Mouse (Mus musculus) forebrain, embryonic 10.5 days (tissue): ENCODE results near the gene Cand1. TPM values are rescaled to one million over a fixed set of nuclear protein-coding genes. Genes with fewer than 3 reads are reported as not detected.
A peak's percentile ranks its signal among the peaks of the same experiment; 100 is the strongest.

Source experiments
- DNase-seq: peaks from one replicate; pipeline ENCODE4 v3.0.0-alpha.2; 2017; ENCODE audit warnings: low spot score; ENCODE audit errors: extremely low spot score
- H3K27ac ChIP-seq: fragments of 300-500 bp; sonication (generic); 2 replicates; pipeline ENCODE4 v1.5.1; 2016; ENCODE audit warnings: mild to moderate bottlenecking
- H3K27me3 ChIP-seq: fragments of 300-500 bp; sonication (generic); 2 replicates; pipeline ENCODE4 v1.6.1; 2016; ENCODE audit warnings: mild to moderate bottlenecking; ENCODE audit not compliant: poor library complexity, severe bottlenecking
- H3K36me3 ChIP-seq: fragments of 300-500 bp; sonication (generic); replicated peaks from 2 replicates; pipeline ENCODE4 v1.6.1; 2016; ENCODE audit warnings: mild to moderate bottlenecking, moderate library complexity
- H3K4me1 ChIP-seq: fragments of 300-500 bp; sonication (generic); 2 replicates; pipeline ENCODE4 v1.6.1; 2016
- H3K4me3 ChIP-seq: fragments of 300-500 bp; sonication (generic); 2 replicates; pipeline ENCODE4 v1.5.1; 2016; ENCODE audit warnings: mild to moderate bottlenecking, moderate library complexity
- H3K9me3 ChIP-seq: fragments of 300-500 bp; sonication (generic); 2 replicates; pipeline ENCODE4 v1.6.1; 2016; ENCODE audit warnings: mild to moderate bottlenecking, moderate library complexity
- WGBS: fragments of 180-500 bp; shearing (Covaris S2); methylation state at CpG from one replicate; pipeline ENCODE4 v1.1.7; 2016; 5-methylcytosine and 5-hydroxymethylcytosine counted together
- polyA plus RNA-seq: library from polyadenylated mRNA; unstranded; fragments of >200 nt; fragmentation: Nextera tagmentation; extraction: Ambion mirVana; gene quantifications from 2 replicates; pipeline ENCODE4 v1.2.1, GENCODE M21; 2016

The Cand1 gene
- polyA plus RNA-seq, 1 experiment from 2014 or later, result 87.0 TPM

DNA sequence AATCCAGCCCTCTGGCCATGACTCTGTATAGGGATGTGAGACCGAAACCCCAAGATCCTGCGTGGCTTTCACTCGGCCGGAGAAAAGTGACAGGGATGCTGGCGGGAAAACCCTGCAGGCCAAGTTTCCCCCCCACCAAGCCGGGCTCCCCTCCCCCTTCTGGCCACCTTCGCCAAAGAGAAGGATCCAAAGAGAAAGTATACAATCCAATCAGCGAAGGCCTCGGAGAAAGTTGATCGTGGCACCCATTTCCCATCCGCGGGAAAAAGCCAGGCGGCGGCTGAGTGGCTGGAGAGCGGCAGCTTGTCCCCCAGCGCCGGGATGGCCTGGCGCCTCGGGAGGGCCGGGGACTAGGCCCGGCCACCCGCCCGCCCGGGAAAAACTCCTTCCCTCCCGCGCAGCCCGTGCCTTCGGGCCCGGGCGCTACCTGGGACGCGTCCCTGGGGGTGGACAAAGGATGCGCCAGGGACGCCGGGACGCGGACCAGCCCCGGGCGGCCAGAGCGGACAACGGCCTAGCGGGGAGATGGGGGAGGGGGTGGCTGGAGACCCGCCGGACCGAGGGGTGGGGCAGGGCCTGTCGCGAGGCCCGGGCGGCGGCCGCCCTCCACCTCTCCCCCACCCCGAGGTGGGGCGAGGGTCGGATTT is 747 bp downstream of the Cand1 start:
- DNase-seq, result peak; percentile 62
- 0 out of 2 replicates have a peak, but pooled peaks cover 6% of the 10 kb centered on the region for H3K9me3 ChIP-seq
- under 1% methylated on average over 48 of the region's 54 CpGs for WGBS
- peak overlapping the region; percentile 91 for H3K4me3 ChIP-seq
- peaks cover 35% of the 10 kb centered on the region for H3K36me3 ChIP-seq
- peak overlapping the region; percentile 99 for H3K27ac ChIP-seq
- peaks cover 22% of the 10 kb centered on the region for H3K4me1 ChIP-seq
- no peaks in the 10 kb centered on the region for H3K27me3 ChIP-seq

DNA sequence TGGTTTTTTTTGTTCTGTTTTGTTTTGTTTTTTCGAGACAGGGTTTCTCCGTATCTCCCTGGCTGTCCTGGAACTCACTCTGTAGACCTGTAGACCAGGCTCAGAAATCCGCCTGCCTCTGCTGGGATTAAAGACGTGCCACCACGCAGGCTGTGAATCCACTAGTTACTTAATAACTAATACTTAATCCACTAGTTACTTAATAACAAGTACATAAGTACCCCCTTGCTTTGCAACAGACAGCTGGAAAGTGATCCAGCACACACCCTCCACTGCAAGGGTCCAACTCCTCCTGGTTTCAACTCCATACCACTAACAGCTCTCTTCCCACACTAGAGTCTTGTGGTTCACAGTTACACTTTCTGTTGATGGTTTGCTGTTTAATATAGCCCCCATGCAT is 8.3 kb downstream of the Cand1 start:
- no peak overlapping the region for H3K27ac ChIP-seq
- 0 out of 2 replicates have a peak, but pooled peaks cover 6% of the 10 kb centered on the region for H3K9me3 ChIP-seq
- H3K4me1 ChIP-seq, result peaks cover 21% of the 10 kb centered on the region; the same call in 1 of the 2 replicates
- no peak overlapping the region for H3K4me3 ChIP-seq
- no peaks in the 10 kb centered on the region for H3K27me3 ChIP-seq
- DNase-seq, result no peak
- 92% methylated on average over 5 of the region's 5 CpGs for WGBS
- peaks cover 41% of the 10 kb centered on the region for H3K36me3 ChIP-seq

DNA sequence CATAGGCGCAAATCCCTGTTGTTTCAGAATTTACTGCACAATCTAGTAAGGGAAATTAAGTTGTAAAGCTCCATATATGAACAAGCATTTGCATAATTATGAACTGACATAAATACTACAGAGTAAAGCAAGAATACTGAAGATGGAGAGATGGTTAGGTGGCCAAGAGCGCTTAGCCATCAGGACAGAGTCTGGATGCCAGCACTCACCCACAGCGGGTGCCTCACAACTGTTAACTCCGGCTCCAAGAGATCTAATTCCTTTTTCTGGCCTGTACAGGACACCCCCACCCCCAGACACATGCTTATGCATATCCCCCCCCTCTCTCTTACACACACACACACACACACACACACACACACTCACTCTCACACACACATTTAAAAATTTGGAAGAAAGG is 9.2 kb downstream of the Cand1 start:
- Histone ChIP-seq H3K27ac (no peak overlapping the region), H3K27me3 (no peaks in the 10 kb centered on the region), H3K36me3 (peaks cover 44% of the 10 kb centered on the region), H3K4me3 (no peak overlapping the region), H3K4me1 (peaks cover 21% of the 10 kb centered on the region; the same call in 1 of the 2 replicates), H3K9me3 (0 out of 2 replicates have a peak, but pooled peaks cover 2% of the 10 kb centered on the region)
- DNase-seq, result no peak
- WGBS, result 95% methylated on average over 4 of the region's 4 CpGs

- Histone ChIP-seq H3K9me3 (no peaks in the 10 kb centered on the region), H3K4me1 (peaks cover 21% of the 10 kb centered on the region; the same call in 1 of the 2 replicates), H3K4me3 (no peak overlapping the region), H3K36me3 (peaks cover 44% of the 10 kb centered on the region), H3K27ac (no peak overlapping the region), H3K27me3 (no peaks in the 10 kb centered on the region)
- DNase-seq, result no peak
- WGBS, result 83% methylated on average over 5 of the region's 5 CpGs
These were observed 9.7 kb downstream of the Cand1 start for GRCm38 (mm10) chr10:119230074-119230669.

DNA sequence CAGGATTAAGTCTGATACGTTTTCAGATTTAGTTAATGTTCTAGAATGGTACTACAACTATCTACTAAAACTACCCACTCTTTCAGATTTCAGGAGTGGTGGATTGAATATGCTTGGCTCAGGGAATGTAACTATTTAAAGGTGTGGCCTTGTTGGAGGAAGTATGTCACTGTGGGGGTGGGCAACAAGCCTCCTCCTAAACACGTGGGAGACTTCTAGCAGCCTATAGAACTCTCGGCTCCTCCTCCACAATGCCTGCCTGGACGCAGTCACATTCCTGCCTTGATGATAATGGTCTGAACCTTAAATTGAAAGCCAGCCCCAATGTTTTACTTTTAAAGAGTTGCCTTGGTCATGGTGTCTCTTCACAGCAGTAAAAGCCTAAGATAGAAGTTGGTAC is 16.2 kb downstream of the Cand1 start:
- peaks cover 83% of the 10 kb centered on the region for H3K36me3 ChIP-seq

DNA sequence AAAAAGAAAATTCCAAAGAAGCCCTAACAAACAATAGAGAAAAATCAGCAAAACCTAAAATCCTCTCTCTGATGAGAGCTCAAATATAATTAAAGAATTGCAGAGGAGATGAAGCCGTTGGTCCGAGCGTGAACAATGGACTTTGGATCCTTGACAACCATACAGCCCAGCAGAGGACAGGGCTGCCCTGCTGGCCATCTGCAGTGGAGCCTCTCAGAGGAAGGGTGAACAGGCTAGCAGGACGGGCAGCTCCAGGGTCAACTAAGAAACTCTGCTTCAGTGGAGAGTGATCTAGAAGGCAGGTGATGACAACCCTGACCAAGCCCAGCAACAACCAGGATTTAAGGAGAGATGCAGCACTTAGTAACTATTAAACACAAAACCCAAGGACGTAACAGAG is 18.2 kb downstream of the Cand1 start:
- 83% methylated on average over 5 of the region's 5 CpGs for WGBS
- H3K36me3 ChIP-seq, result peaks cover 92% of the 10 kb centered on the region

More for the DNA sequence above, 16.2 kb downstream of the Cand1 start:
- DNase-seq, result no peak
- H3K4me1 ChIP-seq, result peaks cover 3% of the 10 kb centered on the region; the same call in 1 of the 2 replicates
- no peaks in the 10 kb centered on the region for H3K27me3 ChIP-seq
- WGBS, result 87% methylated on average over 4 of the region's 4 CpGs
- H3K4me3 ChIP-seq, result no peak overlapping the region
- H3K9me3 ChIP-seq, result no peaks in the 10 kb centered on the region
- H3K27ac ChIP-seq, result no peak overlapping the region

GRCm38 (mm10) chr10:119219415-119219814 is 20.4 kb downstream of the Cand1 start:
- Histone ChIP-seq H3K36me3 (peaks cover 92% of the 10 kb centered on the region), H3K27ac (no peak overlapping the region), H3K4me1 (peaks cover 3% of the 10 kb centered on the region; the same call in 1 of the 2 replicates), H3K27me3 (no peaks in the 10 kb centered on the region), H3K9me3 (no peaks in the 10 kb centered on the region), H3K4me3 (no peak overlapping the region)
- WGBS, result 87% methylated on average over 11 of the region's 11 CpGs
- no peak for DNase-seq

More for the DNA sequence above, 18.2 kb downstream of the Cand1 start:
- no peak for DNase-seq
- H3K27me3 ChIP-seq, result no peaks in the 10 kb centered on the region
- H3K4me1 ChIP-seq, result peaks cover 3% of the 10 kb centered on the region; the same call in 1 of the 2 replicates
- no peaks in the 10 kb centered on the region for H3K9me3 ChIP-seq
- H3K27ac ChIP-seq, result no peak overlapping the region
- H3K4me3 ChIP-seq, result no peak overlapping the region

DNA sequence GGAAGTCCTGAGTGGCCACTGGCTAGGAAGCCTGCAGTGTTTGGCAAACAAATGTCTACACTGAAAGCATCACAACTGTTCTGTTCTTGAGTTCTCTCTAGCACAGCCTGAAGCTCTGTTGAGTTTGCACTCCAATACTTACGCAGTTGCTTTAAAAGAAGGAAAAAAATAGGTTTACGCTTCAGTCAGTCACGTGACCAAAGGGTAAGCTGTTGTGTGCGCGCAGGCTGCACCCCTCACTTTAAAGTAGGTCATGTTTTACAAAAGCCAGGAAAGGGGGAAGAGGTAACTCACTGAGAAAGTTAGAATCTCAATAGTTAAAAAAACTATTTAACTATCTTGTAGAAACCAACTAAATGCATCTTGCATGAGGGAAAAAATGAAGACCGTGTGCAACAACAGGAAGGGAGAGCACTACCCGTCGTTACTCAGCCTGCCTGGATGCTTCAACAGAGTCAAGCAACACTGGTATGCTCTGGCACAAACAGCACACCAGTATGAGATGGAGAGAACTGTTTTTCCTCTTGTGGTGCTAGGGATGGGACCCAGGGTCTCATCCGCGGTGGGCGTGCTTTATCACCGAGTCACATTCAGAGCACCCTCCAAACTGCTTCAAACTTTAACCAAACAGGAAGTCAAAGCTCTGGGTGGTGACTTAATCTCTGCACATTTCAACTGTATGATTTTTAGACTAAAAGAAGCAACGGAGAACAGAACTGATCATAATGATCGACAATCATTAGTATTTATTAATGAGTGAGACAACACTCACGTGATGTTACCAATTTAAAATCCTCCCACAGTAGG is 21.4 kb downstream of the Cand1 start:
- Histone ChIP-seq H3K4me1 (peaks cover 3% of the 10 kb centered on the region; the same call in 1 of the 2 replicates), H3K36me3 (peaks cover 92% of the 10 kb centered on the region)
- 94% methylated on average over 15 of the region's 15 CpGs for WGBS

DNA sequence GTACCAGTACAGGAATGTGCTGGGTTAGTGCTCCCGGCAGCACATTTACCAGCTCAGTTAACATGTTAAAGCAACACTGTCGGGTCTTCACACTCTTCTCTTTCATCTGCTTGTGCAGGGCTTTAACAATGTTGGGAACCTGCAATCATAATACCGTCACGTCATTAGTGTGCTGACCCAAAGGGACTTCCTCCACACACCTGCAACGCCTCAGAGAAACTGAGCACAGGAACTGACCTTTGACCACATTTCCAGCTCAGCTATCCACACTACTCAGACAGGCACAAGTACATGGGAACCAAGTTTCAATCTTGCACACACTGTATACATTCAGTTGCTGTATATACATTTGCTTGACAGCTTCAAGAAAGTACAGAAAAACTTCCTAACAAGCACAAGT is 27.4 kb downstream of the Cand1 start:
- no peak for DNase-seq
- 82% methylated on average over 5 of the region's 5 CpGs for WGBS
- no peak overlapping the region for H3K4me3 ChIP-seq
- H3K36me3 ChIP-seq, result peaks cover 100% of the 10 kb centered on the region
- H3K4me1 ChIP-seq, result no peaks in the 10 kb centered on the region
- H3K9me3 ChIP-seq, result no peaks in the 10 kb centered on the region
- H3K27ac ChIP-seq, result no peak overlapping the region
- H3K27me3 ChIP-seq, result no peaks in the 10 kb centered on the region

More for the DNA sequence above, 21.4 kb downstream of the Cand1 start:
- Histone ChIP-seq H3K4me3 (no peak overlapping the region), H3K27ac (no peak overlapping the region), H3K9me3 (no peaks in the 10 kb centered on the region), H3K27me3 (no peaks in the 10 kb centered on the region)
- DNase-seq, result no peak

- Histone ChIP-seq H3K36me3 (peaks cover 100% of the 10 kb centered on the region), H3K4me1 (no peaks in the 10 kb centered on the region), H3K9me3 (no peaks in the 10 kb centered on the region), H3K27ac (no peak overlapping the region), H3K4me3 (no peak overlapping the region), H3K27me3 (no peaks in the 10 kb centered on the region)
- no peak for DNase-seq
- 96% methylated on average over 11 of the region's 11 CpGs for WGBS
These were observed 28.6 kb downstream of the Cand1 start for GRCm38 (mm10) chr10:119211251-119211650.

DNA sequence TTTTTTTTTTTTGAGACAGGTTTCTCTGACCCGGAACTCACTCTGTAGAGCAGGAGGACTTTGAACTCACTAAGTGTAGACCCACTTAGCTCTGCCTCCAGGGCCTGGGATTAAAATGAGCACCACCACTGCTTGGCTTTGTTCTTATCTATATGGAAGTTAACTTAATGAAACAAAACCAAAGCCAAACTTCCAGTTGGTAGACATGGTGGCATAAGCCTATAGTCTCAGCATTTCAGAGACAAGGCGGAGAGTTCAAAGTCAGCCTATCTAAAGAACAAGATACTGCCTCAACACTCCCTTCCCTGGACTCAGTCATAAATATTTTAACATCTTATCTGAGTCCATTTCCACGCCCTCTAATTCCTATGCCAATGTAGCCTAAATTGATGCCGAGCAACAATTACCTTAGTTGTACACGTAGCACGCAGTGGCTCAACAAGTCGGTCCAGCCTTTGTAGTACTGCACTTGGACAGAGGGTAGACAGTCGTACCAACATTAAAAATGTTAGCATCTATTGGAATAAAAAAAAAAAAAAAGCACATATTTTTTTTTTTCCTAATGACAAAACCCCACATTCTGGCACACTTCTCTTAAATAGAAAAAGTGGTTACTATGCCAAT is 33.4 kb downstream of the Cand1 start:
- H3K4me1 ChIP-seq, result no peaks in the 10 kb centered on the region
- H3K9me3 ChIP-seq, result no peaks in the 10 kb centered on the region
- peaks cover 100% of the 10 kb centered on the region for H3K36me3 ChIP-seq
- 96% methylated on average over 8 of the region's 8 CpGs for WGBS
- no peaks in the 10 kb centered on the region for H3K27me3 ChIP-seq
- H3K27ac ChIP-seq, result no peak overlapping the region
- no peak overlapping the region for H3K4me3 ChIP-seq
- DNase-seq, result no peak

- H3K4me3 ChIP-seq, result no peak overlapping the region
- peaks cover 99% of the 10 kb centered on the region for H3K36me3 ChIP-seq
- no peaks in the 10 kb centered on the region for H3K9me3 ChIP-seq
- H3K27ac ChIP-seq, result no peak overlapping the region
- H3K4me1 ChIP-seq, result no peaks in the 10 kb centered on the region
- 84% methylated on average over 5 of the region's 5 CpGs for WGBS
- DNase-seq, result no peak
- no peaks in the 10 kb centered on the region for H3K27me3 ChIP-seq
These were observed 34.6 kb downstream of the Cand1 start for GRCm38 (mm10) chr10:119205229-119205628.
